Mouse (Mus musculus): ENCODE data around the gene Sdr9c7. TPM values are rescaled to one million over a fixed set of nuclear protein-coding genes. Genes with fewer than 3 reads are reported as not detected.

Gene Sdr9c7
- polyA plus RNA-seq (2015; fragmentation: Nextera tagmentation; extraction: Ambion mirVana) = 1.9 TPM in 1 of 2 replicates, not detected in the other

GRCm38 (mm10) chr10:127898218-127898617 lies at the start of gene Sdr9c7:
Sdr9c7 (plus strand) TSS chr10:127898518.

DNA sequence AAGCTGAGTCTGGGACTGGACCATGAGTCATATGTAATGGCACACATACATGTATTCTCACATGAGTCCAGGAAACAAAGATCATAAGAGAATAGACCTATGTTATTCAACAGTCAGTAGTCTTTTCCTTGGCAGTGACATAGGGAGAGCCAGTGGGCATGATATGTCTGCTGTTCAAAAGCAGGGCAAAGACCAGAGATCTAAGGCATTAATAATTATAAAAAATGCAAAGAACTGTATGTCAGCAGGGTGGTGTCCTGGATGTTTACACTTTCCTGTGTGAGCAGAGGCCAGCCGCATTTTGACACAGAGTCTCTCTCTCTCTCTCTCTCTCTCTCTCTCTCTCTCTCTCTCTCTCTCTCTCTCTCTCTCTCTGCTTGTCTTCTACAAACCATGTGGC lies 48.7 kb upstream of the Sdr9c7 start, which contains the start of gene Rdh19:
Gene Rdh19 (plus strand): TSS at position 301 of the 400 bp plus-strand sequence.

DNA sequence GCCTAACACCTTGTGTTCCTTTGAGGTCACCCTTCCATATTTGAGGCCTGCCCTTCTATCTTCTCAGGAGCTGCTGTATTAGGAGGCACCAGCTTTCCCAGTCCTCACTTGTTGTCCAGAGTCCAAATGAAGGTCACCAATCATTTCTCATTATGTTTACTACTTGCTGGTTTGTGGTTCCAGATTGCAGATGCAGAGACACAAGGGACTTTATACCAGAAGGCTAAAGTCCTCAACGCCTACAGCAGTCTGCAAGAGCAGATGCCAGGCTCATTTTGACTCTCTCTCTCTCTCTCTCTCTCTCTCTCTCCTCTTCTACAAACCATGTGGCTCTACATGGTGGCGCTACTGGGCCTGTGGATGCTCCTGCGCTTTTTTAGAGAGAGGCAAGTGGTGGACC lies 32.1 kb upstream of the Sdr9c7 start, which contains the start of gene Rdh16f2:
Gene Rdh16f2 (plus strand): TSS at position 243 of the 400 bp plus-strand sequence.

DNA sequence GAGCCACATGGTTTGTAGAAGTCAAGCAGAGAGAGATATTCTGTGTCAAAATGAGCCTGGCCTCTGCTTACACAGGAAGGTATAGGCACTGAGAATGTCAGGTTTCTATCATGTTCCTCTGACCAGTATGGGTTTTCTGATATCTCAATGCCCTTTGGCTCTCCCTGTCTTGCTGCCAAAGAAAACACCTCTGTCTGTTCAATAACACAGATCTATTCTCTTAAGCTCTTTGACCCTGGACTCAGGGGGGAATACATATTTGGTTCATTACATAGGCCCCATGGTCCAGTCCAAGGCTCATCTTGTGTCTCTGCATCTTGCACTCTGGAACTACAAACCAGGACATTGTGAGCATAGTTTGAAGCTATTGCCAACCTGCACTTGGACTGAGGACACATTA lies 9.7 kb upstream of the Sdr9c7 start, which contains the start of gene Rdh7:
Gene Rdh7 (minus strand): TSS at position 213 of the 400 bp plus-strand sequence.

Other genes with a start within 250 kb of the Sdr9c7 start
- 4.0 and 4.1 TPM in 2 replicates for gene Nemp1, start 231.6 kb upstream of the Sdr9c7 start, polyA plus RNA-seq (2015; fragmentation: Nextera tagmentation; extraction: Ambion mirVana)
- gene Nab2, start 229.9 kb upstream of the Sdr9c7 start, polyA plus RNA-seq (2015; fragmentation: Nextera tagmentation; extraction: Ambion mirVana) = 6.1 and 7.3 TPM in 2 replicates
- 0.12 and 0.28 TPM in 2 replicates for gene Myo1a, start 193.3 kb upstream of the Sdr9c7 start, polyA plus RNA-seq (2015; fragmentation: Nextera tagmentation; extraction: Ambion mirVana)
- gene Tac2, start 174.0 kb upstream of the Sdr9c7 start, polyA plus RNA-seq (2015; fragmentation: Nextera tagmentation; extraction: Ambion mirVana) = 0.91 and 1.0 TPM in 2 replicates
- gene Zbtb39, start 159.0 kb upstream of the Sdr9c7 start, polyA plus RNA-seq (2015; fragmentation: Nextera tagmentation; extraction: Ambion mirVana) = 0.83 and 0.88 TPM in 2 replicates
- 1.1 and 1.7 TPM in 2 replicates for gene Gpr182, start 146.8 kb upstream of the Sdr9c7 start, polyA plus RNA-seq (2015; fragmentation: Nextera tagmentation; extraction: Ambion mirVana)
- 0.17 TPM in 1 of 2 replicates, not detected in the other for gene Rdh1, start 138.8 kb upstream of the Sdr9c7 start, polyA plus RNA-seq (2015; fragmentation: Nextera tagmentation; extraction: Ambion mirVana)
- gene Rdh16f1, start 138.7 kb upstream of the Sdr9c7 start, polyA plus RNA-seq (2015; fragmentation: Nextera tagmentation; extraction: Ambion mirVana) = 1.1 TPM in 1 of 2 replicates, not detected in the other
- gene Rdh9, start 122.1 kb upstream of the Sdr9c7 start, polyA plus RNA-seq (2015; fragmentation: Nextera tagmentation; extraction: Ambion mirVana) = 0.28 TPM in 1 of 2 replicates, not detected in the other
- not detected in 2 replicates for gene Rdh16, start 97.4 kb upstream of the Sdr9c7 start, polyA plus RNA-seq (2015; fragmentation: Nextera tagmentation; extraction: Ambion mirVana)
- not detected in 2 replicates for gene Rdh19, start 48.6 kb upstream of the Sdr9c7 start, polyA plus RNA-seq (2015; fragmentation: Nextera tagmentation; extraction: Ambion mirVana)
- not detected in 2 replicates for gene Rdh16f2, start 32.0 kb upstream of the Sdr9c7 start, polyA plus RNA-seq (2015; fragmentation: Nextera tagmentation; extraction: Ambion mirVana)
- 0.19 TPM in 1 of 2 replicates, not detected in the other for gene Rdh7, start 9.7 kb upstream of the Sdr9c7 start, polyA plus RNA-seq (2015; fragmentation: Nextera tagmentation; extraction: Ambion mirVana)
- gene Hsd17b6, start 109.1 kb downstream of the Sdr9c7 start, polyA plus RNA-seq (2015; fragmentation: Nextera tagmentation; extraction: Ambion mirVana) = not detected in 2 replicates
- gene Prim1, start 116.7 kb downstream of the Sdr9c7 start, polyA plus RNA-seq (2015; fragmentation: Nextera tagmentation; extraction: Ambion mirVana) = 14.3 and 15.8 TPM in 2 replicates
- gene Naca, start 137.1 kb downstream of the Sdr9c7 start, polyA plus RNA-seq (2015; fragmentation: Nextera tagmentation; extraction: Ambion mirVana) = 404 and 425 TPM in 2 replicates
- gene Ptges3, start 160.4 kb downstream of the Sdr9c7 start, polyA plus RNA-seq (2015; fragmentation: Nextera tagmentation; extraction: Ambion mirVana) = 194 and 206 TPM in 2 replicates
- gene Atp5b, start 184.8 kb downstream of the Sdr9c7 start, polyA plus RNA-seq (2015; fragmentation: Nextera tagmentation; extraction: Ambion mirVana) = 5,056 and 5,083 TPM in 2 replicates
- gene Baz2a, start 193.1 kb downstream of the Sdr9c7 start, polyA plus RNA-seq (2015; fragmentation: Nextera tagmentation; extraction: Ambion mirVana) = 5.1 and 5.6 TPM in 2 replicates